Mouse (Mus musculus) forebrain, embryonic 10.5 days (tissue): ENCODE data around the gene Itgb2l. TPM values are rescaled to one million over a fixed set of nuclear protein-coding genes. Genes with fewer than 3 reads are reported as not detected.

ENCODE experiments used
- DNase-seq: peaks from one replicate; pipeline ENCODE4 v3.0.0-alpha.2; 2017; ENCODE audit warnings: low spot score; ENCODE audit errors: extremely low spot score
- H3K27ac ChIP-seq: fragments of 300-500 bp; sonication (generic); 2 replicates; pipeline ENCODE4 v1.5.1; 2016; ENCODE audit warnings: mild to moderate bottlenecking
- H3K27me3 ChIP-seq: fragments of 300-500 bp; sonication (generic); 2 replicates; pipeline ENCODE4 v1.6.1; 2016; ENCODE audit warnings: mild to moderate bottlenecking; ENCODE audit not compliant: poor library complexity, severe bottlenecking
- H3K36me3 ChIP-seq: fragments of 300-500 bp; sonication (generic); replicated peaks from 2 replicates; pipeline ENCODE4 v1.6.1; 2016; ENCODE audit warnings: mild to moderate bottlenecking, moderate library complexity
- H3K4me1 ChIP-seq: fragments of 300-500 bp; sonication (generic); 2 replicates; pipeline ENCODE4 v1.6.1; 2016
- H3K4me3 ChIP-seq: fragments of 300-500 bp; sonication (generic); 2 replicates; pipeline ENCODE4 v1.5.1; 2016; ENCODE audit warnings: mild to moderate bottlenecking, moderate library complexity
- H3K9me3 ChIP-seq: fragments of 300-500 bp; sonication (generic); 2 replicates; pipeline ENCODE4 v1.6.1; 2016; ENCODE audit warnings: mild to moderate bottlenecking, moderate library complexity
- WGBS: fragments of 180-500 bp; shearing (Covaris S2); methylation state at CpG from one replicate; pipeline ENCODE4 v1.1.7; 2016; 5-methylcytosine and 5-hydroxymethylcytosine counted together
- polyA plus RNA-seq: library from polyadenylated mRNA; unstranded; fragments of >200 nt; fragmentation: Nextera tagmentation; extraction: Ambion mirVana; gene quantifications from 2 replicates; pipeline ENCODE4 v1.2.1, GENCODE M21; 2016

Gene Itgb2l
- polyA plus RNA-seq, 1 experiment from 2014 or later: not detected

- H3K27ac ChIP-seq: no peak overlapping the region
- H3K27me3 ChIP-seq: no peaks in the 10 kb centered on the region
- H3K9me3 ChIP-seq: no peaks in the 10 kb centered on the region
- no peaks in the 10 kb centered on the region; the same call in 1 of the 2 replicates for H3K4me1 ChIP-seq
- no peak for DNase-seq
- H3K4me3 ChIP-seq: no peak overlapping the region
- H3K36me3 ChIP-seq: no peaks in the 10 kb centered on the region
- 93% methylated on average over 10 of the region's 10 CpGs for WGBS
Observed at GRCm38 (mm10) chr16:96378111-96378510, 65.3 kb downstream of the Itgb2l start.

DNA sequence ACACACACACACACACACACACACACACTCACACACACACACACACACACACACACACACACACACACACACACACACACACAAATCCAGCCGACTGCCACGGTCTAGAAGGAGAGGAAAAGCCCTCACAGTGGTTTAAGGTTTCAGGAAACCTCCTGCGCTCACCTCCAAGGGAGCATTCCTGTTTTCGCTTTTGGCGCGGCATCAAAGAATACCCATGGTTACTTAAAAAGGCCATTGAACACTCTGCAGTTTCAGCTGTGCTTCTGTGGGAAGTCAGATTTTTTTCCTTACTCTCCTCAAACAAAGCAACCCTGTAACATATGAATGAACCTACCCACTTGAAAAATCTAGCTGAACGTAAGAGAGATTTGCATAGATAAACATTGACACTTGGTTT, 67.1 kb downstream of the Itgb2l start:
- no peak for DNase-seq
- Histone ChIP-seq H3K9me3 (no peaks in the 10 kb centered on the region), H3K27me3 (no peaks in the 10 kb centered on the region), H3K36me3 (no peaks in the 10 kb centered on the region), H3K27ac (no peak overlapping the region), H3K4me1 (no peaks in the 10 kb centered on the region; the same call in 1 of the 2 replicates), H3K4me3 (no peak overlapping the region)
- 49% methylated on average over 7 of the region's 7 CpGs for WGBS

- H3K4me1 ChIP-seq: no peaks in the 10 kb centered on the region; the same call in 1 of the 2 replicates
- no peaks in the 10 kb centered on the region for H3K27me3 ChIP-seq
- no peak overlapping the region for H3K27ac ChIP-seq
- 92% methylated on average over 7 of the region's 7 CpGs for WGBS
- no peak for DNase-seq
- H3K9me3 ChIP-seq: no peaks in the 10 kb centered on the region
- no peaks in the 10 kb centered on the region for H3K36me3 ChIP-seq
- no peak overlapping the region for H3K4me3 ChIP-seq
Observed at GRCm38 (mm10) chr16:96375538-96375937, 67.9 kb downstream of the Itgb2l start.

DNA sequence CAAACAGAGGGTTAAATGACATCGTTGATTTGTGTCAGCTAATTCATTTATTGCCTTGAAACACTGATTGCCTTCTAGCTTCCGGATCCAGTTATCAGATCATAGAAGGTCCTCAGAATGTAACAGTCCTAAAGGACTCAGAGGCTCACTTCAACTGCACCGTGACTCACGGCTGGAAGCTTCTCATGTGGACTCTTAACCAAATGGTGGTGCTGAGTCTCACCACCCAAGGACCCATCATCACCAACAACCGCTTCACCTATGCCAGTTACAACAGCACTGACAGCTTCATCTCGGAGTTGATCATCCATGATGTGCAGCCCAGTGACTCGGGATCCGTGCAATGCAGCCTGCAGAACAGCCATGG, 70.7 kb downstream of the Itgb2l start:
- WGBS: 92% methylated on average over 8 of the region's 8 CpGs
- H3K27ac ChIP-seq: no peak overlapping the region
- H3K9me3 ChIP-seq: no peaks in the 10 kb centered on the region
- no peaks in the 10 kb centered on the region for H3K36me3 ChIP-seq
- no peaks in the 10 kb centered on the region for H3K27me3 ChIP-seq
- DNase-seq: no peak
- no peak overlapping the region for H3K4me3 ChIP-seq
- no peaks in the 10 kb centered on the region; the same call in 1 of the 2 replicates for H3K4me1 ChIP-seq

Other genes starting within 250 kb of the Itgb2l start
- 1.3 and 1.8 TPM in 2 replicates for gene Sh3bgr, start 243.2 kb downstream of the Itgb2l start, polyA plus RNA-seq
- gene B3galt5, start 207.8 kb downstream of the Itgb2l start, polyA plus RNA-seq: 0.10 and 0.11 TPM in 2 replicates
- gene Pcp4, start 24.0 kb upstream of the Itgb2l start, polyA plus RNA-seq: 4.2 and 4.3 TPM in 2 replicates